Mouse (Mus musculus): ENCODE results near the gene Vmn1r59.
"Not testable (repeated sequence)": the region's sequence is repeated elsewhere in the genome, so short reads cannot be mapped to it uniquely, and the experiment has no call there.

The Vmn1r59 gene

GRCm38 (mm10) chr7:5456674-5457073 is at the start of gene Vmn1r59:
Vmn1r59 (minus strand) TSS chr7:5456774.
- no peak for DNase-seq (ENCODE audit: low spot score)

- not testable (repeated sequence) for DNase-seq (ENCODE audit: low spot score)
Measured at GRCm38 (mm10) chr7:5493856-5494255, 37.3 kb upstream of the Vmn1r59 start, which contains the start of gene Vmn2r28. Vmn2r28 (minus strand) TSS chr7:5493956.

DNA sequence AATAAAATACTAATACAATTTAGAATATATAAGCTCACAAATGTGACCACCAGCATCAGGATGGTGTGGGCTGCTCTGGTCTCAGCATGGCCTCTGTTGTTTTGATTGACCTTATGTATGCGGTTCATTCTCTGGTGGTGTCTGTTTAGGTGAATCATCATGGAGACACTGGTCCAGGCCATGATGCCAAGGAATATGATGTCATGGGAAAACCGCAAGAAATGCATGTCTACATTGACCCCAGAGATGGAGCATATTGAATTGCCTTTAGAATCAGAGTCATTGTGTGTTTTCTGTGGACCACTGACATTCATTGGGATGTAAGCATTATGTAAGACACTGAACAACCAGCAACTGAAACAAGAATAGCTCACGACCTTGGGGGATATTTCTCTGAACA is 2.6 kb downstream of the Vmn1r59 start:
- DNase-seq (ENCODE audit: low spot score): not testable (repeated sequence)

- DNase-seq (ENCODE audit: low spot score): no peak
Measured at GRCm38 (mm10) chr7:5448627-5449026, 7.9 kb downstream of the Vmn1r59 start.

GRCm38 (mm10) chr7:5413296-5413695 is 43.3 kb downstream of the Vmn1r59 start, which contains the start of gene Vmn1r58:
Vmn1r58 (minus strand) TSS chr7:5413396.
- DNase-seq (ENCODE audit: low spot score): not testable (repeated sequence)

GRCm38 (mm10) chr7:5406201-5406600 is 50.4 kb downstream of the Vmn1r59 start:
- no peak for DNase-seq (ENCODE audit: low spot score)

Measured in yolk sac, embryonic 10.5 days (tissue).